Mouse (Mus musculus) layer of hippocampus, adult 2 months (tissue): ENCODE measurements around the gene Dlg2. TPM values are rescaled to one million over a fixed set of nuclear protein-coding genes. Genes with fewer than 3 reads are reported as not detected.
A peak's percentile ranks its signal among the peaks of the same experiment; 100 is the strongest.

Source experiments
- DNase-seq, 2 experiments: peaks; one replicate each; pipeline ENCODE4 v3.0.0; 2022; ENCODE audit warnings: low spot score in 2 of 2
- H3K27ac ChIP-seq: fragments of 200-600 bp; 2 replicates; pipeline ENCODE4 v1.8.1; 2022
- H3K4me3 ChIP-seq: fragments of 200-600 bp; 2 replicates; pipeline ENCODE4 v1.8.1; 2022; ENCODE audit warnings: mild to moderate bottlenecking
- CTCF ChIP-seq: fragments of 200-600 bp; conservative IDR thresholded peaks from 2 replicates; pipeline ENCODE4 v1.8.1; 2022; ENCODE audit warnings: antibody characterized with exemption, mild to moderate bottlenecking, moderate library complexity
- total RNA-seq, 2 experiments: library from RNA; stranded (reverse); gene quantifications; 2 replicates each; pipeline ENCODE4 v1.2.3; 2021

Gene Dlg2
- total RNA-seq, 2 experiments from 2014 or later, result 248 to 256 TPM

DNA sequence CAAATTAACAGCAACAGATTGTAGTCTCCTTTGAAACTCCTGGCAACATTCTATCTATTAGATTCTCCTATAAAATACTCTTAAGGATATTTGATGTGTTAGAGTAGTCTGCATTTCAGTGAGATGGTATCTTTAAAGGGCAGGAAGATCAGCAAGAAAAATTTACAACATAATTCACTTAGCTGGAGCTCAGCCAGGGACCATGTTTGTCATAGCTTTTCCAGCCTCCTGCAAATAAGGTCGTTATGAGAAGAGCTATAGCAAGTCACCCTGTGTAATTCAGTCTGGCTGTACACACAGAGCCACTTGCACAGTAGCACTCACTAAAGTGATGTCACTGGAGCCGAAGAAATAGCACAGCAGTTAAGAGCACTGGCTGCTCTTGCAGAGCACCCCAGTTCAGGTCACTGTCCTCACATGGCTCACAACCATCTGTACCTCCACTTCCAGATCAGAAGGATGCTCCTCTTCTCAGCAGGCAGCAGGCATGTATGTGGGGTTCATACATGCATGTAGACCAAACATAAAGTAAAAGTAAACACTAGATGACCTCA lies 1850.9 kb downstream of the Dlg2 start:
- Histone ChIP-seq H3K27ac (no peak overlapping the region), H3K4me3 (no peak overlapping the region)
- DNase-seq, result no peak
- TF ChIP-seq CTCF, result no peak

DNA sequence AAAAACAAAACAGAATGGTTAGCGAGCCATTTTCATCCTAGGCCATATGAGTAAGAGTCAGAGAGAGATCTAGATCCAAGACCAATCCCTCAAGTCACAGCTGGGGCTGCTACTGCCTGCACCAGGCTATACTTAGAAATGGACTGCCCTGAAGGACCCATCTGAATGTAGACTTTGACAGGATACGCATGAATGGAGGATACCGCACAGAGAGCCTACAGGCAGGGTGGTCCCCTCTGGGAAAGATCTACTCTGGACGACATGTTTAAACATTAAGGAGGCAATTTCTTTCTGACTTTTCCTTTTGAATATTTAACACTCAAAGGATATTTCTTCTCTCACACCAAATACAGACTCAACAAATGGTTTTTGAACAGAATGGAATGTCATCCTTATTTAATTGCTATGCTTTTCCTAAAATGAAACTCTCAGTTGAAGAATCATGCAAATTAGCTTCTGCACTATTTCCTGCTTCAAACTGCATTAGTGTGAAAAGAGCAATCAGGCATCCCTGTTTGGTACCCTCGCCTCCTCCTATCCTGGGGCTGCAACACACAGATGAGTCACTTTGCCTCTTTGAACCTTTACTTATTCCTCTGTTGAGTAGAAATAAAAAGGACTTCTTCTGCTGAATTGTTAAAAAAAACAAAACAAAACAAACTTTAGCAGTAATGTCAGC lies 1856.9 kb downstream of the Dlg2 start:
- no peak overlapping the region for H3K27ac ChIP-seq
- no peak for DNase-seq

DNA sequence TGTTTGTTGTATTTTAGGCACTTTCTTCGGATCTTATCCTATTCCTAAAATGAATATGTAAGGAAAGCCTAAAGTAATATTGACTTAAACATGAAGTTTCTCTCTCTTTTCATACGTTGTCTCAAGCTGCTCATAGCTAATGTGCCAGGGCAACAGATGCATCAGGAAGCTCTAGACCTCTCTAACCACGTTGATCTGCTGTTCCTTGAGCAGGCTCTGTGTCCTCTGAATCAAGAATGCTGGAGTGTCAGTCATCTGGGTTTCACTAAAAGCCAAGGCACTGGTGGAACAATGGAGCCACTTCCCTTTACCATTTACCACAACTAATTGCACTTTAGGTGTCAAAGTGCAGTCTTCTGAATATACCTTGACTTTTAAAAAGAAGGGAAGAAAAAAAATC lies 1880.1 kb downstream of the Dlg2 start:
- H3K4me3 ChIP-seq, result no peak overlapping the region
- DNase-seq, result no peak
- no peak overlapping the region for H3K27ac ChIP-seq
- no peak for TF ChIP-seq CTCF

More for the DNA sequence above, 1856.9 kb downstream of the Dlg2 start:
- no peak overlapping the region for H3K4me3 ChIP-seq
- no peak for TF ChIP-seq CTCF

DNA sequence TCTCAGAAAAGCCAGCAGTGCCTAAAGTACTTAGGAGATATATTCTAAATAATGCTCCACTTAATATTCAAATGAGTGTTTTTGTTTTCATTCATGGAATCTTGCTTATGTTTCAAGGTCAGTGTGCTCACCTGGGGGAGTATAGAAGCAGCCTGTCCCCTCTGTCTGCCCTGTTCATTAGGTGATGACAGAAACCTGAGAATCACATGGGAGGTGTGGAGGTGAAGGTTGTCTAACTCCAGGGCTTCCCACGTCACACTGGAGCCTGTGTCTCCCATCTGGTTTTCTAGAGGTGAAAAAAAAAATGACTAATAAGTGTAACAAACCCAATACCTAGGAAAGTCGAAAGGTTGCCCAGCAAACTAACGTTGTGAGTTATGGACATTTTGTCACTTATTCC lies 1886.9 kb downstream of the Dlg2 start:
- Histone ChIP-seq H3K4me3 (no peak overlapping the region), H3K27ac (no peak overlapping the region)
- no peak for TF ChIP-seq CTCF
- no peak for DNase-seq

DNA sequence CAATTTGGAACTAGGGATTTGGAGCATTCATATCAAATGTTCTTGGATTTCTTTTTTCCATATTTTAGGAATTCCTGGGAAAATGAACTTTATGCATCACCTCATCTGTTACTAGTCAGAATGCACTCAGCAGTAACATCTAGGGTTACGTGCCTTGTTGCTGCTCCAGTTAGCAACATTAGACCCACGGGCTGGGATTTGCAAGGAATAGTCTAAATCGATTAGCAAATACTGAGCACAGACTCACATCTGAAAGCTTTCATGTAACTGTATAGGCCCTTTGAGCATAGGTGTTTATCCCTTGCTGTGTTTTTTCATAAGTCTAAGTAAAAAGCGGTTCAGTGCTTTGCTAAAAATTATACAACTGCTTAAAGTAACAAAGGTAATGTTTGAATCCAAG lies 1887.3 kb downstream of the Dlg2 start:
- no peak for TF ChIP-seq CTCF
- H3K27ac ChIP-seq, result no peak overlapping the region
- no peak for DNase-seq
- no peak overlapping the region for H3K4me3 ChIP-seq

DNA sequence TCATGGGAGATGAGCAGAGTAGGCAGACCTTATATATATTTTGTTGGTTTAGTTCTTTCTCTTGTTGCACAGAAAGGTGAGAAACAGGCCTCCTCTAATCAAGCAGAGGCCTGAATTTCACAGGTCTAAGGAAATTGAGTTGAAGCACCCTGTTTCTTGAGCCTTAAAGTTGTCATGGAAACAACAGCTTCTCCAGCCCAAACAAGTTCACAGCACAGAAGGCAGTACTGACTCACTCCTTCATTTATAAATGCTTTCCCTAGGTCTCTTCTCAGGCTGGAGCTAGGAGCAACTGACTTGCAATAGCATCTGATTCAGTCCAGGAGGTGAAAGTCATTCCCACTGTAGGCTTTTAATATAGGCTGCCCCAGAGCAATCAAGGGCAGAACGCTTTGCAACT lies 1890.6 kb downstream of the Dlg2 start:
- no peak for TF ChIP-seq CTCF
- peak overlapping the region; percentile 62 for H3K27ac ChIP-seq
- DNase-seq, result peak in 1 of 2 experiments; percentile 56

DNA sequence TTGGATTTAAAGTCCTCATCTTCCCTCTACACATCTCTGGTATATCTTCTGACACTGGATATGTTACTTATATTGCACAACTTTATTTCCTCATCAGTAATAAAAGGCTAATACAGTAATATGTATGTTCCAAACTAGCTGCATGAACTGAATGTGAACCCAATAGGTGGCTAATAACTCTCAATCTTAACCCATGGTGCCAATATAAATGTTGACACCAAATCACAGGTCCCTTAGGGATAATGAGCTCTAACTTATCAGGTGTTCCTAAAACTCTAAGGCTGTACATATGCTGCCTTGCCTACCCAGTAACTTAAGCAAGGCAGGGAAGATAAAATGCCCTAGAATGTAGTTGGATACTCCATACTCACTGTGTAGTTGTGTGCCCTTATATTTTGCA lies 1894.0 kb downstream of the Dlg2 start:
- Histone ChIP-seq H3K27ac (no peak overlapping the region), H3K4me3 (no peak overlapping the region)
- no peak for TF ChIP-seq CTCF
- DNase-seq, result no peak

More for the DNA sequence above, 1890.6 kb downstream of the Dlg2 start:
- H3K4me3 ChIP-seq, result no peak overlapping the region

DNA sequence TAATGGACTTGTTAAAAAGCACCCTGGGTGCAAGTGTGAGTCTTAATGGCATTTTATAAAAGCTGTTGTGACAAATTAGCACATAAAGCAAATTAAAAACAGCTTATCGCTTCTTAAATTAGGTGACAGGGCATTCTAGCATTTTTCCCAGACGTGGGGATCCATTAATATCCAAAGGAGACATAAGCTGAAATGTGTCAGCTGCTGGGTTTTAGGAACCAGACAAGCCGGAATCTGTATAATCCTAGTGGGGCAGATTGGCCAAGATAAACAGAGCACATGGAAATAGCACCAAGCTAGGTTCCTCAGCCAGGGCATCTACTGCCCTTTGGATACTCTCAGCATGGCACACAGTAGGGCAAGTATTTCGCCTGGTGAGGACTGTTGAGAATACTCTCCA lies 1895.2 kb downstream of the Dlg2 start:
- no peak overlapping the region for H3K4me3 ChIP-seq
- no peak overlapping the region for H3K27ac ChIP-seq
- no peak for TF ChIP-seq CTCF
- peak in 1 of 2 experiments; percentile 3 for DNase-seq

DNA sequence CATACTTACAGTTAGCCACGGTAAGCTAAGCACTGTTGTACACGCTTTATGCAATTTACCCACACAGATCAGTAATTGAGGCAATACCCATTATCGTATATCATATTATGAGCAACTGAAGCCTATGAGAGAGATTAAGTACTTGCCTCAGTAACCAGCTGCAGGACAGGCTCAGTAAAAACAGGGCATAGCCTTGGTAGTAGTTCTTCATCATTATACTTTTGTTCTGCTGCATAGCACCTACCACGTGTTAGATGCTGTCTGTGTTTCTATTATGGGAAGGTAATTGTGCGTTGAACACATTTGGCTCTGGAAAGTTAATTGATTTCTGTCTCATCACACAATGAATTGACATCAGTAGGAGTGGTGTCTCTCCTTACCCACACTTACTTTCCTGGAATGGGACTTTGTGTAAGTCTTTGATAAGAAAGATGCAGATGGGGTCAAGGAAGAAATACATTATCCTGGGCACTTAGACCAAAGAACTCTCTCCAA lies 1897.4 kb downstream of the Dlg2 start:
- H3K4me3 ChIP-seq, result no peak overlapping the region
- peak in 1 of 2 experiments; percentile 4 for DNase-seq
- TF ChIP-seq CTCF, result no peak
- no peak overlapping the region for H3K27ac ChIP-seq

DNA sequence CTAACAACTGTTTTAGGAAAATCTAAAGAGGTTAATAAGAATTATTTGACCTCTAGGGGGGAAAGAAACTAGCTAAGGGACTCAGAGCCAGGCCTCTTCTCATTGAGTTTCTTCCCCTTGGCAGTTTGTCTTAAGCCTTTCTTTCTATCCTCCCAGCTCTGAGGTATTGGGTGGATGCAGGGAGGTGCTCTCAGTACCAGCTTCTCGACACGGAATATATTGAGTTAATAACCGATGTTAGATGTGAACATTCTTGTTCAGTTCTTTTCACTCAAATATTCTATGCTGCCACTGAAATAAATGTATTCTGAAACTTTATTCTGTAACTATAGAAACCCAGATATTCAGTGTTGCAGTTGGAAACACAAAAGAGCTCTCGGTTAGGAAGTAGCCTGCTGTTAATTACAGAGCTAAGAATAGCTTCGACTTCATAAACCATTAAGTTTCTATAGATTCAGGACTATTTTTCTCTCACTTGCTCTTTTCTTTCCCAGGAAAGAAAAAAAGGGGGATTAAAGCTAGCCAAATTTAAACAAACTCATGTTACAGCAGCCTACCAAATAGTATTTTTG lies 1907.5 kb downstream of the Dlg2 start:
- H3K27ac ChIP-seq, result no peak overlapping the region
- DNase-seq, result no peak
- H3K4me3 ChIP-seq, result no peak overlapping the region
- TF ChIP-seq CTCF, result no peak

DNA sequence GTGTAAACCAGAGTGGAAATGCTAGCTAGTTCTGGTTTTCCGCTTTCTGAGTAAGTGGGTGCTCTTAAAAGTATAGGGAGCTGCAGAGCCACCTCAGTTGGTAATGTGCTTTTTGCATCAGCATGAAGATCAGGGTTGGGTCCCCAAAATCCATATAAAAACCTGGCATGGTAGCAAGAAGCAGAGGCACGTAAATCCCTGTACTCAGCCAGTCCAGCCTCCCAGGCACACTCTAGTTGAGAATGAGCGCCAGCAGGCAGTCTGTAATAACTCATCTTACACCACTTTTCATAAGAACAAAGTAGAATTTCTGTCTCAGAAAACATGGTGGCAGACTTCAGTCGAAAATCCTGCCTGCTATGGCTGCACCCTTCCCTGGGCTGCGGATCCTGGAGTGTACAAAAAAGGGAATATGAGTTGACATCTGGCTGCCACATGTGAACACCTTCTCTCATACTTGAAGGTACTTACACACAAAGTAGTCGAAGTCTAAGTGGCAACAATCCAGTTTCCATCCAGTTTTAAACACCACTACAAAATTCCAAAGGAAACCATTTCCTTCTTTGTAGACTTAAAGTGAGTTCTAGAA lies 1915.7 kb downstream of the Dlg2 start:
- no peak overlapping the region for H3K4me3 ChIP-seq
- no peak for DNase-seq
- no peak overlapping the region for H3K27ac ChIP-seq
- no peak for TF ChIP-seq CTCF

DNA sequence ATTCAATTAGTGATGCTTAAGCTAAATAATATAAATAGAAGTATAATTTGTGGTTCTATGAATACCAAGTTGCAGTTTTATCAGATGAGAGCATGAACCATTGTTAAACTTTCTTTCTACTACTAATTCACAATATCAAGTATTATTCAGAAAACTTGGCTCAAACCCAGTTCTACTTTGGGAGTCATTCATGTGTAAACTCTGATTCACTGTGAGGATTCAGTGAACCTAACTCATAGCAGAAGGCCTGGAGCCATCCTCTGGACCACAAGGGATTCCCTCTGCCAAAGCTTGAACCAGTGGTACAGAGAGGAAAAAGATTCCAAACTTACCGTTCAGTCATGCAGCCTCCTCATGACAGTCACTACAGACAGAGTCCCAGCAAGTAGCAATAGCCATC lies 1920.3 kb downstream of the Dlg2 start:
- no peak for DNase-seq
- Histone ChIP-seq H3K27ac (no peak overlapping the region), H3K4me3 (no peak overlapping the region)
- TF ChIP-seq CTCF, result no peak

DNA sequence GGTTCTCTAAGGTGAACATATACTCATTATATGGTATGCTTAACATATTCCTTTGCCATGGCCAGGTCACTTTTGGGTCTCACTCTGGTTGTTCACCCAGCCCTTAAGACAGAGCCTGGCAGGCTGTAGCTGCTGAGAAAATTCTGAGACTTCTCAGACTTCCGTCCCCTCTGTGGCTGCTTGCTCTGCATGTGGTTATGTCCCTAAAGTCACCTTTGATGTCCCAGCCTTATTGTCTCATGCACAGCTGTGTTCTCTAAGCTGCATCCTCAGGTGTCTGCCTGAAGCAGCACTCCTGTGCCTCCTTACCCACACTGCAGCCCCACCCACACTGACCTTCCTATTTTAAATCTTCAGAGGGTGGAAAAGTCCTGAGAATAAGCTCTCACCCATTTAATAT lies 1922.4 kb downstream of the Dlg2 start:
- no peak overlapping the region for H3K4me3 ChIP-seq
- no peak overlapping the region for H3K27ac ChIP-seq
- no peak for TF ChIP-seq CTCF
- no peak for DNase-seq
